Mouse (Mus musculus) Patski (cell line): ENCODE data around the gene Bmp8a. TPM values are rescaled to one million over a fixed set of nuclear protein-coding genes. Genes with fewer than 3 reads are reported as not detected.
"Not testable (repeated sequence)": the region's sequence is repeated elsewhere in the genome, so short reads cannot be mapped to it uniquely, and the experiment has no call there.

Experiments
- ATAC-seq: fragments of 100-300 bp; one replicate; pipeline ENCODE4 v1.8.0; 2021
- CTCF ChIA-PET: fragments of 350-600 bp; sonication (Branson Sonifier 250); formaldehyde crosslinking; loops from one replicate; lab custom pipeline; 2022; ENCODE audit warnings: inconsistent platforms; lab: Charles Lee
- POLR2A ChIA-PET: fragments of 350-600 bp; sonication (Branson Sonifier 250); formaldehyde crosslinking; loops from one replicate; lab custom pipeline; 2022; ENCODE audit warnings: antibody characterized with exemption, inconsistent platforms; lab: Charles Lee
- DNase-seq: peaks from one replicate; pipeline ENCODE4 v3.0.0-alpha.2; 2011; ENCODE audit warnings: low read depth, low spot score
- H3K27me3 ChIP-seq: fragments of 371-371 bp; one replicate; pipeline ENCODE4 v1.5.1; 2021
- CTCF ChIP-seq: fragments of 100-300 bp; IDR thresholded peaks from one replicate; pipeline ENCODE4 v1.5.1; 2021
- in situ Hi-C: fragments of 300-500 bp; cut with MboI; formaldehyde crosslinking; loops from 3 replicates; pipeline ENCODE4 v1.11.1; 2018; ENCODE audit warnings: low pct_unique_long_range_greater_than_20kb, mixed read lengths
- polyA plus RNA-seq: library from polyadenylated mRNA; unstranded; gene quantifications from one replicate; pipeline ENCODE4 v1.2.3, GENCODE M21; 2021

Gene Bmp8a
- polyA plus RNA-seq, 1 experiment from 2014 or later: not detected

DNA sequence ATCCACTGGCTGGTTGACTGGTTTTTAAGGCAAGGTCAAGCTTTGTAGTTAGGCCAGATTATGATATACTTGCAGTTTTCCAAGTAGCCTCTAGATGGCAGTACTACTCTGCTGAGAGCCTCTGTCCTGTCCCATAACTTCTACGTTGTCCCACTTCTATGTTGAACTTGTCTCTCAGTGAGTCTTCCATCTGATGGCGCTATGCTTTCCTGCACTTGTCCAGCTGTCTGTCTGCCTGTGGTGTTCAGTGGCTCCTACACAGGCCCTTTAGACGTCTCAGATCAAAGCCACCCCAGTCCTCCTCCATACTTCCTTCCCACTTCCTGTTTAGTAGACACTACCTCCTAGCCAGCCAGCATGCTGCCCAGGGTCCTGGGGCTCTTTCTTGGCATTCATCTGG is 37.3 kb downstream of the Bmp8a start:
- H3K27me3 ChIP-seq: no peaks in the 10 kb centered on the region
- peak; percentile 60 for ATAC-seq
- no peak for DNase-seq
- in situ Hi-C loops: loop anchor here (10.0 kb wide), 1 partner anchor 369 kb away; no protein-coding TSS in a partner anchor
- CTCF ChIA-PET: interaction anchor here (0.6 to 2.0 kb wide), 11 partner anchors 9 to 228 kb away, joined by 3 to 8 read pairs (median 4); no protein-coding TSS in a partner anchor
- TF ChIP-seq CTCF: peak; percentile 77
- POLR2A ChIA-PET: no interaction called here

DNA sequence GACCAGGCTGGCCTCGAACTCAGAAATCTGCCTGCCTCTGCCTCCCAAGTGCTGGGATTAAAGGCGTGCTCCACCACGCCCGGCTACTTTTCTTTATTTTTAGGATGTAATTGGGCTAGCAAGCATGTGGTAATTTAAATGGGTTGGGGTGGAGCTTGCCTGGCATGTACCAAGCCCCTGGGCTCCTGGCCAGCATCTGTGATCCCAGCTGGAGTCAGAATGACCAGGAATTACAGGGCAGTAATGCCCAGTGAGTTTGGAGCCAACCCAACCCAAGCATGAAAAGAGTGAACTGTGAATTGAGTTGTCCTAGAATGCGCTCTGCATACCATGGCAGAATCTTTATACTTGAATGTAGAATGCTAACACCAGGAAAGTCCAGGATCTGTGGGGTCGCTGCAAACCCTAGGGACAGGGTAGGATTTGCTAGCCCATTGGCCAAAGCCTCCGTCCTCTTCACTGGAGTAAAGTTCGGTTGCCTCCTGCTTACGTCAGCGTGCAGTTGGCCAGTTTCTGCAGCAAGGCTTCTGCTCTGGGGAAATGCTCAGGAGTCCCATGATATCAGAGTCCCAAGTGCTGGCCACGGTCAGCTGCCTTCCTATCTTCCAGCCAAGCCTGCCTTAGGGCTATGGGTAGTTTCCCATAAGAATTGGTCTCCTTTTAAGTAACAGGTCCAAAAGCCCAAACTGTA is 43.9 kb downstream of the Bmp8a start:
- DNase-seq (no peak), ATAC-seq (no peak)
- H3K27me3 ChIP-seq: no peaks in the 10 kb centered on the region
- in situ Hi-C loops: no loop called here
- ChIA-PET POLR2A (no interaction called here), CTCF (no interaction called here)
- TF ChIP-seq CTCF: no peak

DNA sequence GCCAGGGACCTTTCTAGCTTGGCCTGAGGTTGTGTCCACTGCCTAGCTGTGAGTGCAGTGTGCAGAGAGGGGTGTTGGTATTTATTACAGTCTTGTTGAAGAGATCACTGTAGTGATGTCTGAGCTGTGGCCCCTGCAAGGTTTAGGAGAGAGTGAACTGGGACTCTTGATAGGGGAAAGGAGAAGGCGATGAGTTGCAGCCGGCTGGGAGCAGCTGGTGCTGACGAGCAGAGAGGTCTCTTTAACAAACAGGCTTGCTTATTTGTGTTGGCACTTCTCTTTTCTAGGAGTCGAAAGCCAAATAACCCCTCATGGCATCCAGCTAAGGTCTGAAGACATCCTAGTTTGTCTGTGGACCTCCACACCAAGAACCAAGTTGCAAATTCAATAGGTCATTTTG is 44.8 kb downstream of the Bmp8a start:
- ChIA-PET CTCF (no interaction called here), POLR2A (no interaction called here)
- DNase-seq (no peak), ATAC-seq (no peak)
- no peak for TF ChIP-seq CTCF
- H3K27me3 ChIP-seq: no peaks in the 10 kb centered on the region
- in situ Hi-C loops: no loop called here

DNA sequence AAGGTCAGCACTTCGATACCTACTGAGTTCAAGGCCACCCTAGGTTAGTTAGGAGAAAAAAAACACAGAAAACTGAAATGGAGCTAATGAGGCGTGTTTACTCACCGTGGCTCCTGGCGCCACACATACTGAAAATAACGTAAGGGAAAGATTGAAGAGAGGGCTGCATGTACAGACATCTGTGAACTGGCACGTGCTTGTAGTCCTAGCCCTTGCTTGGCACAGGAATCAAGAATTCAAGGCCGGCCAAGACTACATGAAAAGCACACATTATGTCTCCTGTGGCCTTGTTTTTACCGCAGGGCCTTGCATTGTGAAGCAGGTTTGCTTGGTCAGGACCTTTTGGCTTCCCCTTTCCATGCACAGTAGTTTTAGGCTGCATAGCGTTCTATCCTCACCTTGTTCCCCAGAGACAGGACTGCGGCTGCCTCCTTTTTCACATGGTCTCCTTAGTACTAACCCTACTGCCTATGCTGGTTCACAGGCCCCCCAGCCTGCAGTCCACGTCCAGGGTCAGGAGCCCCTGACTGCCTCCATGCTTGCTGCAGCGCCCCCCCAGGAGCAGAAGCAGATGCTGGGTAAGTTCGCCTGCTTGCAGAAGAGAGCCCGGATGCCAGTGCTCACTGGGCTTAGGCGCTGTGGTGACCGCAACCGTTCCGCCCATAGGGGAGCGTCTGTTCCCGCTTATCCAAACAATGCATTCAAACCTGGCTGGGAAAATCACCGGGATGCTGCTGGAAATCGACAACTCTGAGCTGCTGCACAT is 45.7 kb downstream of the Bmp8a start:
- CTCF ChIA-PET: interaction anchor here (1.1 kb wide), 1 partner anchor 8 kb away, joined by 3 read pairs; no protein-coding TSS in a partner anchor
- DNase-seq (no peak), ATAC-seq (no peak)
- TF ChIP-seq CTCF: no peak
- H3K27me3 ChIP-seq: no peaks in the 10 kb centered on the region
- in situ Hi-C loops: no loop called here
- POLR2A ChIA-PET: no interaction called here

DNA sequence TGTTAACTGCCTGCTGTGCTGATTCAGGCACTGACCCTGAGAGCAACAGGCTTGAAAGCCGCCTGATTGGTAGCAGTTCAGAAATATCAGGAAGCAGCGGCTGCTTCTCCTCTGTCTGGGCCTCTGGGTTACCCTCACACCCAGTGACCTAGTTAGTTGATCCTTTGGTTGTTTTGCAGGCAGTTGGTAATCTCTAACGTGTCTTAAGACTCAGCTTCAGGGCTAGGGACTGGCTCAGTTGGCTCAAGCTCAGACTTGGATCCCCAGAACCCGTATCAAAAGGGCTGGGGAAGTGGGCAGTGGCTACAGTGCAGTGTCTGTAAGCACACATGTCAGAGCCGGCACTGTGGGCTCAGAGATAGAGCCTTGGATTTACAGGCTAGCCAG is 46.9 kb downstream of the Bmp8a start:
- ATAC-seq (no peak), DNase-seq (no peak)
- TF ChIP-seq CTCF: no peak
- no peaks in the 10 kb centered on the region for H3K27me3 ChIP-seq
- POLR2A ChIA-PET: no interaction called here
- CTCF ChIA-PET: no interaction called here
- in situ Hi-C loops: no loop called here

DNA sequence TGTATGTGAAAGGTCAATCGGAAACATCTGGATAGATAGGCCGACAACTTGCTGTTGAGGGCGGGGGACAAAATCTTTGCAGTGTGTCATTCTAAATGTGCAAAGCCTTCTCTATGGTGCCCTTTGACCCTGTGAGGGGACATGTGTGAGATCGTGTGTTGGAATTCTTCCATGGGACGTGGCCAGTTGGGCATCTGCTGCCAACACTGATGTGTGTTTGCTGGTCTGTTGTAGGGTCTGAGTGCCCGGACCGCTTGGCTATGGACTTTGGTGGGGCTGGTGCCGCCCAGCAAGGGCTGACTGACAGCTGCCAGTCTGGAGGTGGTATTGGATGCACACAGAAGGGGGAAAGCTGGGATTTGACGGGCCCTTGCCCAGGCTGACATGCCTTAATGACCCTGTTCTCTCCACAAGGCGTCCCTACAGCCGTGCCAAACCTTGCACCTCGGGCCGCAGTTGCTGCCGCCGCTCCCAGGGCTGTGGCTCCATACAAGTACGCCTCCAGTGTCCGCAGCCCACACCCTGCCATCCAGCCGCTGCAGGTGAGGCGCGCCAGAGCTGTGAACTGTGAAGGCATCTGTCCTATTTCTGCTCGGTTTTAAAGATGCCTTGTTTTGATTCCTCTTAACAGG is 47.4 kb downstream of the Bmp8a start:
- ChIA-PET CTCF (no interaction called here), POLR2A (no interaction called here)
- no peak for ATAC-seq

DNA sequence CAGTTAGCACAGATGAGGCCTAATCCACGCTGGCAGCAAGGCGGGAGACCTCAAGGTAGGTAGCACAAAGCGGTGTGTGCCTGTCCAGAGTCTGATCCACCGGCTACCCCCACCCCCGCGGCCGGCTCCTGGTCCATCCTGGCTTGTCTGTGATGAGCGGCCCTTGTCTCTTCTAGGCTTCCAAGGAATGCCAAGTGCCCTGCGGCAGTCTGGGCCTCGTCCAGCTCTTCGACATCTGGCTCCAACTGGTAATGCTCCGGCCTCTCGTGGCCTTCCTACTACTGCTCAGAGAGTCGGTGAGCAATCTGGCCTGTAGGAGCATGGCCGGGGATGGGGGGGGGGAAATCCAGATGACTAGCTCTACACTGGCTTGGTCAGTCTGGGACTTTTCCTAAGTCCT is 48.0 kb downstream of the Bmp8a start:
- DNase-seq, ATAC-seq, POLR2A ChIA-PET, in situ Hi-C loops, CTCF ChIA-PET, H3K27me3 ChIP-seq: not testable (repeated sequence)

More for the DNA sequence above, 47.4 kb downstream of the Bmp8a start:
- DNase-seq: no peak
- in situ Hi-C loops: no loop called here
- no peak for TF ChIP-seq CTCF
- H3K27me3 ChIP-seq: no peaks in the 10 kb centered on the region

DNA sequence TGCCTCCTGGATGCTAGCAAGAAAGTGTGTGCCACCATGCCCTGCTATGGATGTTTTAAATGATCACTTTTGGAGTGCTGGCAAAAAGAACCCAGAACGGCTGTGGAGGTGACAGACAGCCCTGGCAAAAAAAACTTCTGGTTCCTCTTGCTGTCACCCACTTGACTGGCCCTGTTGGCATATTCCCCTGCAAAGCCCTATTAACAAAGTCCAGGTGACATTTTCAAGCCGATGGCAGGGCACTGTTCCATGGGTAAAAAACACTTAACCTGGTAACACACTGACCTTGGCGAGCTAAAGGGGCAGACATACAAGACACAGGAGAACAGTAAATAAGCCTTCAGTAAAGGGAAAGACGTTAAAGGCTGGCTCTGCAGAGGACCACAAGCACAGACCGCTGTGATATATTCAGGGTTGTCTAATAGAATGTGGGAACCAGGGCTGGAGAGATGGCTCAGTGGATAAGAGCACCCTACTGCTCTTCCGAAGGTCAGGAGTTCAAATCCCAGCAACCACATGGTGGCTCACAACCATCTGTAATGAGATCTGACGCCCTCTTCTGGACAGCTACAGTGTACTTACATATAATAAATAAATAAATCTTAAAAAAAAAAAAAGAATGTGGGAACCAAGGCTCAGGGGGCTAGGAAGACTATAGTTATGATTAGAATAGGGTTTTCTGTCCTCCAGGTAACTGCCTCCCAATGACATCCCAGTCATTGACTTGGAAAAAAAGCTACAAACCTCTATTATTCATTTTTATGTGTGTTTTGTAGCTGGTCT is 49.2 kb downstream of the Bmp8a start:
- ChIA-PET POLR2A (no interaction called here), CTCF (interaction anchor here (1.3 kb wide), 2 partner anchors 9 to 12 kb away, joined by 3 to 5 read pairs; no protein-coding TSS in a partner anchor)
- in situ Hi-C loops: no loop called here
- ATAC-seq (no peak), DNase-seq (no peak)
- no peaks in the 10 kb centered on the region for H3K27me3 ChIP-seq
- TF ChIP-seq CTCF: no peak

DNA sequence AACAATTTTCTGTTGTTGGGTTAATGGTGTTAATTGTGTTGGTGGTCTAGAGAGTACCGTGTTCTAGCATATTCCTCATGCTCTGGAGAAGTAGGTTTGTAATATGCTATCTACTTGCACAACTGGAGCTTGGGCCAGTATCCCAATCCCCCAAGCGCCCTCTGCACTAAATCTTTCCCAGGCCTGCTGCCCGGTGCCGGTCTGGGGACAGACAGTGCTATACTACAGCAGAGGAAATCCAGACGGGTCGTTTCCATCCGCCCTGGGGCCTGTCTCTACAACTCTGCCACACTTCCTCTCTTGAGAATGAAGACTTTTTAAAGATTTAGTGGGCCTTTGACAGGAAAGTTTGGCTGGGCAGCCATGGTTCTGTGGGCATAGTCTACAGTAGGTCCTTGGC is 50.1 kb downstream of the Bmp8a start:
- in situ Hi-C loops: no loop called here
- POLR2A ChIA-PET: no interaction called here
- no peaks in the 10 kb centered on the region for H3K27me3 ChIP-seq
- no peak for DNase-seq
- TF ChIP-seq CTCF: no peak
- CTCF ChIA-PET: interaction anchor here (1.3 kb wide), 2 partner anchors 8 to 13 kb away, joined by 3 to 5 read pairs; no protein-coding TSS in a partner anchor
- ATAC-seq: no peak

DNA sequence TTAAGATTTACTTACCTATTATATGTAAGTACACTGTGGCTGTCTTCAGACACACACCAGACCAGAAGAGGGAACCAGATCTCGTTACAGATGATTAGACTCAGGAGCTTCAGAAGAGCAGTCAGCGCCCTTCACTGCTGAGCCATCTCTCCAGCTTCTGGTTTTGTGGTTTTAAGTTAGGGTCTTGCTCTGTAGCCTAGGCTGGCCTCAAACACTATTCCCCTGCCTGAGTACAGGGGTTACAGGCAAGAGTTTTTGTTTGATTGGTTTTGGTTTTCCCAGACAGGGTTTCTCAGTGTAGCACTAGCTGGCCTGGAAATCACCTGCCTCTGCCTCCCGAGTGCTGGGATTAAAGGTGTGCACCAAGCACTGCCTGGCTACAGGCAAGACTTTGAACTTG is 50.7 kb downstream of the Bmp8a start:
- TF ChIP-seq CTCF: no peak
- CTCF ChIA-PET: no interaction called here
- no peak for DNase-seq
- no peaks in the 10 kb centered on the region for H3K27me3 ChIP-seq
- POLR2A ChIA-PET: no interaction called here
- in situ Hi-C loops: no loop called here
- ATAC-seq: no peak
